Mouse (Mus musculus) embryonic facial prominence, embryonic 14.5 days (tissue): ENCODE measurements around the gene Cadps2. TPM values are rescaled to one million over a fixed set of nuclear protein-coding genes. Genes with fewer than 3 reads are reported as not detected.

Experiments used
- ATAC-seq: fragments of 200-750 bp; cut with Nextera tagmentation; 2 replicates; pipeline ENCODE4 v1.8.0; 2017; ENCODE audit warnings: low read depth, moderate number of reproducible peaks, moderate TSS enrichment
- DNase-seq: peaks from one replicate; pipeline ENCODE4 v3.0.0-alpha.2; 2015; ENCODE audit warnings: low spot score
- H3K27ac ChIP-seq: fragments of 300-500 bp; sonication (generic); replicated peaks from 2 replicates; pipeline ENCODE4 v1.5.1; 2014; ENCODE audit warnings: low read depth, mild to moderate bottlenecking, low read length, moderate library complexity
- H3K27me3 ChIP-seq: fragments of 300-500 bp; sonication (generic); replicated peaks from 2 replicates; pipeline ENCODE4 v1.6.1; 2014; ENCODE audit warnings: low read length; ENCODE audit not compliant: control insufficient read depth, insufficient read depth
- H3K36me3 ChIP-seq: fragments of 300-500 bp; sonication (generic); 2 replicates; pipeline ENCODE4 v1.6.1; 2014; ENCODE audit warnings: low read length, mixed read lengths; ENCODE audit not compliant: control insufficient read depth, insufficient read depth
- H3K4me1 ChIP-seq: fragments of 300-500 bp; sonication (generic); 2 replicates; pipeline ENCODE4 v1.6.1; 2014; ENCODE audit warnings: antibody characterized with exemption, low read length; ENCODE audit not compliant: control insufficient read depth, insufficient read depth
- H3K4me2 ChIP-seq: fragments of 300-500 bp; sonication (generic); 2 replicates; pipeline ENCODE4 v1.6.1; 2014; ENCODE audit warnings: low read depth, mild to moderate bottlenecking, low read length, moderate library complexity, mixed read lengths
- H3K4me3 ChIP-seq: fragments of 300-500 bp; sonication (generic); 2 replicates; pipeline ENCODE4 v1.5.1; 2014; ENCODE audit warnings: low read depth, mild to moderate bottlenecking, low read length
- H3K9ac ChIP-seq: fragments of 300-500 bp; sonication (generic); 2 replicates; pipeline ENCODE4 v1.6.1; 2014; ENCODE audit warnings: low read depth, mild to moderate bottlenecking, low read length, moderate library complexity, mixed read lengths
- H3K9me3 ChIP-seq: fragments of 300-500 bp; sonication (generic); 2 replicates; pipeline ENCODE4 v1.6.1; 2016; ENCODE audit warnings: low read length; ENCODE audit not compliant: control insufficient read depth
- WGBS: fragments of 180-500 bp; shearing (Covaris S2); extraction: QIAGEN DNeasy Blood & Tissue Kit; methylation state at CpG from one replicate; pipeline ENCODE4 v1.1.7; 2014; 5-methylcytosine and 5-hydroxymethylcytosine counted together
- polyA plus RNA-seq: library from polyadenylated mRNA; unstranded; fragments of >200 nt; fragmentation: Nextera tagmentation; extraction: Ambion mirVana; gene quantifications from 2 replicates; pipeline ENCODE4 v1.2.1, GENCODE M21; 2014

Gene Cadps2
- polyA plus RNA-seq, 1 experiment from 2014 or later: 7.2 TPM

- H3K9ac ChIP-seq: no peak overlapping the region
These were observed 106.5 kb downstream of the Cadps2 start for GRCm38 (mm10) chr6:23732750-23733149.

GRCm38 (mm10) chr6:23728620-23729019 lies 110.6 kb downstream of the Cadps2 start:
- no peak overlapping the region for H3K4me2 ChIP-seq
- H3K36me3 ChIP-seq: no peaks in the 10 kb centered on the region
- H3K4me3 ChIP-seq: no peak overlapping the region
- WGBS: 75% methylated on average over 3 of the region's 3 CpGs
- H3K9ac ChIP-seq: no peak overlapping the region
- H3K27ac ChIP-seq: no peak overlapping the region
- DNase-seq (no peak), ATAC-seq (no peak)
- no peaks in the 10 kb centered on the region; the same call in 1 of the 2 replicates for H3K4me1 ChIP-seq
- H3K27me3 ChIP-seq: no peaks in the 10 kb centered on the region
- no peaks in the 10 kb centered on the region for H3K9me3 ChIP-seq

More at GRCm38 (mm10) chr6:23732750-23733149, 106.5 kb downstream of the Cadps2 start:
- Histone ChIP-seq H3K27me3 (no peaks in the 10 kb centered on the region), H3K4me3 (no peak overlapping the region), H3K36me3 (no peaks in the 10 kb centered on the region), H3K4me1 (no peaks in the 10 kb centered on the region; the same call in 1 of the 2 replicates), H3K27ac (no peak overlapping the region), H3K4me2 (no peak overlapping the region), H3K9me3 (no peaks in the 10 kb centered on the region)
- ATAC-seq: 0 out of 2 replicates have a peak, but pooled peaks have one; percentile 21
- DNase-seq: peak; percentile 6
- 26% methylated on average over 3 of the region's 3 CpGs for WGBS

GRCm38 (mm10) chr6:23723697-23724096 lies 115.5 kb downstream of the Cadps2 start:
- WGBS: 78% methylated on average over 4 of the region's 4 CpGs
- Histone ChIP-seq H3K9ac (no peak overlapping the region), H3K27ac (no peak overlapping the region), H3K4me3 (no peak overlapping the region), H3K4me2 (no peak overlapping the region), H3K36me3 (no peaks in the 10 kb centered on the region), H3K9me3 (no peaks in the 10 kb centered on the region), H3K4me1 (no peaks in the 10 kb centered on the region), H3K27me3 (no peaks in the 10 kb centered on the region)
- no peak for DNase-seq
- no peak for ATAC-seq

GRCm38 (mm10) chr6:23720401-23720800 lies 118.8 kb downstream of the Cadps2 start:
- no peak overlapping the region for H3K4me2 ChIP-seq
- no peak overlapping the region for H3K27ac ChIP-seq
- no peaks in the 10 kb centered on the region for H3K9me3 ChIP-seq
- H3K4me3 ChIP-seq: no peak overlapping the region
- WGBS: 89% methylated on average over 2 of the region's 2 CpGs
- H3K4me1 ChIP-seq: no peaks in the 10 kb centered on the region
- no peak overlapping the region for H3K9ac ChIP-seq
- no peaks in the 10 kb centered on the region for H3K36me3 ChIP-seq
- no peak for ATAC-seq
- no peak for DNase-seq
- H3K27me3 ChIP-seq: no peaks in the 10 kb centered on the region

GRCm38 (mm10) chr6:23707506-23707905 lies 131.7 kb downstream of the Cadps2 start:
- Histone ChIP-seq H3K4me1 (no peaks in the 10 kb centered on the region), H3K9ac (no peak overlapping the region), H3K4me2 (no peak overlapping the region), H3K9me3 (no peaks in the 10 kb centered on the region), H3K4me3 (no peak overlapping the region), H3K36me3 (no peaks in the 10 kb centered on the region), H3K27ac (no peak overlapping the region), H3K27me3 (no peaks in the 10 kb centered on the region)
- ATAC-seq (no peak), DNase-seq (no peak)
- WGBS: 78% methylated on average over 3 of the region's 3 CpGs

GRCm38 (mm10) chr6:23700879-23701278 lies 138.3 kb downstream of the Cadps2 start:
- WGBS: 75% methylated on average over 3 of the region's 3 CpGs
- ATAC-seq: no peak

GRCm38 (mm10) chr6:23678172-23678571 lies 161.0 kb downstream of the Cadps2 start:
- DNase-seq (no peak), ATAC-seq (no peak)
- Histone ChIP-seq H3K4me2 (no peak overlapping the region), H3K9ac (no peak overlapping the region), H3K4me1 (no peaks in the 10 kb centered on the region), H3K27ac (no peak overlapping the region), H3K36me3 (no peaks in the 10 kb centered on the region), H3K4me3 (no peak overlapping the region), H3K9me3 (no peaks in the 10 kb centered on the region), H3K27me3 (no peaks in the 10 kb centered on the region)
- 65% methylated on average over 1 of the region's 1 CpGs for WGBS

More at GRCm38 (mm10) chr6:23700879-23701278, 138.3 kb downstream of the Cadps2 start:
- Histone ChIP-seq H3K27me3 (no peaks in the 10 kb centered on the region), H3K4me2 (no peak overlapping the region), H3K9me3 (no peaks in the 10 kb centered on the region), H3K36me3 (no peaks in the 10 kb centered on the region), H3K4me1 (no peaks in the 10 kb centered on the region), H3K4me3 (no peak overlapping the region), H3K27ac (no peak overlapping the region), H3K9ac (no peak overlapping the region)
- no peak for DNase-seq

GRCm38 (mm10) chr6:23655036-23655435 lies 184.2 kb downstream of the Cadps2 start, which contains the start of gene Rnf148:
Rnf148 (minus strand) TSS chr6:23655136.
- DNase-seq (no peak), ATAC-seq (no peak)
- no peak within 1 kb of the TSS for H3K4me2 ChIP-seq
- 85% methylated on average over 2 of the region's 2 CpGs for WGBS
- no peak within 1 kb of the TSS for H3K9ac ChIP-seq
- no peaks in the 10 kb centered on the region for H3K27me3 ChIP-seq
- no peak within 1 kb of the TSS for H3K4me3 ChIP-seq
- no peaks in the 10 kb centered on the region for H3K4me1 ChIP-seq
- no peaks in the 10 kb centered on the region for H3K36me3 ChIP-seq
- no peak within 1 kb of the TSS for H3K27ac ChIP-seq
- no peaks in the 10 kb centered on the region for H3K9me3 ChIP-seq

- Histone ChIP-seq H3K4me1 (no peaks in the 10 kb centered on the region), H3K27ac (no peak within 1 kb of the TSS), H3K36me3 (no peaks in the 10 kb centered on the region), H3K4me3 (no peak within 1 kb of the TSS), H3K9ac (no peak within 1 kb of the TSS), H3K27me3 (no peaks in the 10 kb centered on the region), H3K4me2 (no peak within 1 kb of the TSS), H3K9me3 (no peaks in the 10 kb centered on the region)
- DNase-seq (no peak), ATAC-seq (no peak)
- 90% methylated on average over 2 of the region's 2 CpGs for WGBS
These were observed 189.0 kb downstream of the Cadps2 start, which contains the start of gene Rnf133 for GRCm38 (mm10) chr6:23650205-23650604. Rnf133 (minus strand) TSS chr6:23650305.
